Mouse (Mus musculus) ES-CJ7 (cell line): ENCODE data around the gene Sgpl1.

ENCODE experiments used
- DNase-seq: peaks from one replicate; pipeline ENCODE4 v3.0.0; 2011; ENCODE audit warnings: low read depth, low spot score

Gene Sgpl1

DNA sequence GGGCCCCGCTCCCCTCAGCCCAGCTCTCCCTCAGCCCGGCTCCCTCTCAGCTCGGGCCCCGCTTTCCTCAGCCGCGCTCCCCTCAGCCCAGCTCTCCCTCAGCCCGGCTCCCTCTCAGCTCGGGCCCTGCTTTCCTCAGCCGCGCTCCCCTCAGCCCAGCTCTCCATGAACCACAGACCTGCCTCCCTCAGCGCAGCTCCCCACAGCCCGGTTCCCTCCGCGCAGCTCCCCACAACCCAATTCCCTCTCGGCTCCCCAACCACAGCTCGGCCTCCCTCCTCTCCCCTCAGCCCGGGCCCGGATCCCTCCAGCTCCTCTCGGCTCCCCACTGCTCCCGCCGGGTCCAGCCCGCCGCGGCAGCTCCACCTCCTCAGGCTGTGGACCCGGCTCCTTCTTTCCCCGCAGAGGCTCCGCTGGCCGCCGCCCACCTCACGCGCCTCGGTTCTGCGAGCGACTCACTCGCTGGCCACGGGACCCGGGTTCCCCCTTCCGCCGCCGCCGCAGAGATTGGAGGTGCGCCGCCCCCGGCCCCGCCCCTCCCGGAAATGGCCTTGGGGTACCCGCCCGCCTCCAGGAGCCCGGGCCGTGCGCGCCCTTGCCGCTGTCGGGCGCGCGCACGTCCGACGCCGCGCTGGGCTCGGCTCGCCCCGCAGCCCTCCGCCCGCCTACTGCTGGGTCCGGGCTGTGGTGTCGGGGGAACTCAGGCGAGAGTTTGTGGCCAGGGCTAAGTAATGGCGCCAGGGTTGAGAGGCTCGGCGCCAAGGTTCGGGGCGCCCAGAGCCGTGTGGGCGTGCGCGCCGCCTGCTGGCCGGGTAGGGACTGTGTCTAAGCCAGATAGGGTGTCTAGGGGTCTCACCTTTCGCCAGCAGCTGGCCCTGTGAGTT, at the start of gene Sgpl1:
TSS of gene Sgpl1 (minus strand) at position 547 of the 884 bp plus-strand sequence.
- peak; percentile 94 for DNase-seq

DNA sequence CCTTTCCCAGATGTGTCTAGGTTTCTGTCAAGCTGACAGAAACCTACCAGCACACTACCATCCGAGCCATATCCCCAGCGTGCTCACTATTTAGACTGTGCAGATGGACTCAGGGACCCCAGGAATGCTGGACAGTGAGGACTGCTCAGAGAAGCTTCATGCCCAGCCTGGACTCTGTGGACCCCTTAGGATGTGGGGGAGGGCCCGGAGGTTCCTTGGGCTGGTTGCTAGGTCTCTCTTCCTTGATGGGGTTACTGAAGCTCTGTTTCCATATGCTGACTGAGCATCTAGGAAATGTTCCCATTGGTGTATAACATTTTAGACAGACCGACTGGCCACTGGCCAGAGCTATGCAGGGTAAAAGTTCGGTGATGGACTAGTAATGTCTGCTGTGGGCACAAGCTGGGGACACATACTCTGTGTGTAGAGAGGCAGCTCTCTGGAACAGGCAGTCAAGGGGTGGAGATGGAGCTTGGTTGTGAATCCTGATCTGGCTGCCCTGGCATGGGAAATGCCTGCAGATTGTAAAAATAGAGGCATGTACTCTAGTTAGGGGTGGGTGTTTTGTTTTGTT, 48.3 kb upstream of the Sgpl1 start:
- DNase-seq: no peak

DNA sequence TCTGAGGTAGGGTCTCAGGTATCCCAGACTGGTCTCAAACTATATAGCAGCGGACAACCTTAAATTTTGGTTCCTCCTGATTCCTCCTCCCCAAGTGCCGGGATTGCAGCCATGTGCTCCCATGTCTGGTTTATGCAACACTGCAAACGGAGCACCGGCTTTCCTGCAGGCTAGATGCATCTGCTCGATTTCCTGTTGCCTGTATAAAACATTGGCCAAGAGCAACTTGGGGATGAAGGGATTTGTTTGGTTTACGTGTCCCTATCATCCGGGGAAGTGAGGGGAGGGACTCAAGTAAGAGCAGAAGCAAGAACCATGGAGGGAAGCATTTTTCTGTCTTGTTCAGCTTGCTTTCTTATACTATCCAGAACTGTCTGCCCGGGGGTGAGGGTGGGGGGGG, 47.7 kb upstream of the Sgpl1 start:
- no peak for DNase-seq

DNA sequence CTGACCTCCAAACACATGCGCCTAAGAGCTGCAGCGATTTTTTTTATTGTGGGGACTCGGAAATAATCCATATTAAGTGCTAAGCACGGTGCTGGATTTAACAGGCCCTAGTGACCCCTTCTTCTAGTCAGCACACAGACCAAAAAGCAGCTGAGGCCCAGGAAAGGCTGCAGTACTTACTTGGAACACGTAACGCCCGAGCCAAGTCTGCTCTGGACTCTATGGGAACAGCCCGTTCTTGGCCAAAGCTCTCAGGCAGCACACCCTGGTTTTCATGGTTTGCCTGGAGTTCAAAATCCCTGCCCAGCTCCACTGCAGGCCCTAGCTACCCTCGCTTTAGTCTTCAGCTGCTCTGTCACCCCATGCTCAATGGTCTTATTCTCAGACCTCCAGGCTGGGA, 47.1 kb upstream of the Sgpl1 start:
- no peak for DNase-seq

DNA sequence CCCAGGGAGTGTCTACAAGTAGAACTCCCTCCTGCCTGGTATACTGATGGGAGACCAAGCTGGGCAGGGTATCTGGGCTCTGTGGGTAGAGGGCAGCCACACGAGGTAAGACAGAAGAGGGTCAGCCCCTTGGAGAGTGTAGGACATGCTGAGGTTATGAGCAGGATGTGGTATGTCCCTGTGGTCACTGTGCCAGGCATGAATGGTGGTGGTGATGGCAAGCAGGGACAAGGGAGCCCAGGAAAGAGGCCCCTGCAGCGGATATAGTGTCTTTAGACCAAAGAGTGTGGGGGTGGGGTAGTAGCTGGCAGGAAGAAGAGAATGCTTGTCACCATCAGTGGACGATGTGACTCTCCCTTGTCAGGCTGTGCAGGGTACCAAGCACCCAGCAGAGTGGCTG, 40.5 kb upstream of the Sgpl1 start:
- DNase-seq: no peak

DNA sequence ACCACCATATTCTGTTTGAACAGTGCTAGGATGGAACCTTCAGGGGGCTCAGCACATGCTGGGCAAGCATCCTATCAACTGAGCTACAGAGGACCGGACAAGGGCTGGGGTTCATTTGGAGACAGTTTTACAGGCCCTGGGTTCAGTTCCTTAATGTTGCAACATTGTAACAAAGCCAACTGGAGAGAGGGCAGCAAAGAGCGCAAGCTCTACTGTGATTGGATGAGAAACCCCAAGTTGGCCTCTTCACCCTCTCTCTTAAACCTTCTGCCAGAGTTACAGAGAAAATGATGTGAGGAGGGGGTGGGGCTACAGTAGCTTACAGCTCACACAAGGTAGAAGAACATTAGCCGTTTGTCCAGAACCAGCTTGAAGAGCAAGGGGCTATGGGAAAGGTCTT, 39.5 kb upstream of the Sgpl1 start:
- DNase-seq: no peak

DNA sequence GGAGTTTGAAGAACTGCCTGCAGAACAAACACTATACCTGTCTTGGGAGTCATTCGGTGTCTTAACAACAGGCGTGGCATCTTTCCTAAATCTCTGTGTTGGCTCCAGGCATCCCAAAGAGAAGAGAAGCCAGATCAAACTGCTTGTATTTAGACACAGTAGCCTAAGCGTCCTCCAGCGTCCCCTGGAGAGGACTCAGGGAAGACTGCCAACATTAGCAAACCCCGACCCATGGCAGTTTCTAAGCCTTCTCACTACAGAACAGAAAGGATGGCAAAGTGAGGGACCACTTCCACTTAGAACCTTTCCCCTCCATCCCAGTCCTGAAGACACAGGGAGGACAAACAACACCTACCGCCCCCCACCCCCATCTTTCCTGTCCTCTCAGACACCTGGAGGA, 32.4 kb upstream of the Sgpl1 start:
- no peak for DNase-seq

DNA sequence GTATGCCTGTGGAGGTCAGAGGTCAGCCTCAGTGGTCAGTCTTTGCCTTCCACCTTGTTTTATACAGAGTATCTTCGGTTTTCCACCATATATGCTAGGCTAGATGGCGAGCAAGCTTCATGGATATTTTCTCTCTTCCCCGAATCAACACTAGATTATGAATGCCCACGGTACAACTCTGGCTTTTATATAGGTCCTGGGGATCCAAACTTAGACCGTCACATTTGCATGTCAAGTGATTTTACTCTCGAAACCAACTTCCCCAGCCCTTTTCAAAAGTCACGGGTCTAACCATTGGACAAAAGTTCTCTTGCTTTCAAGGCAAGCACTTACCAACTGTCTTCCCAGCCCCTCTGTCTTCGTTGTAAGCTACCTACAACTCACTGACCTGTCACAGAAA, 31.2 kb upstream of the Sgpl1 start:
- no peak for DNase-seq

DNA sequence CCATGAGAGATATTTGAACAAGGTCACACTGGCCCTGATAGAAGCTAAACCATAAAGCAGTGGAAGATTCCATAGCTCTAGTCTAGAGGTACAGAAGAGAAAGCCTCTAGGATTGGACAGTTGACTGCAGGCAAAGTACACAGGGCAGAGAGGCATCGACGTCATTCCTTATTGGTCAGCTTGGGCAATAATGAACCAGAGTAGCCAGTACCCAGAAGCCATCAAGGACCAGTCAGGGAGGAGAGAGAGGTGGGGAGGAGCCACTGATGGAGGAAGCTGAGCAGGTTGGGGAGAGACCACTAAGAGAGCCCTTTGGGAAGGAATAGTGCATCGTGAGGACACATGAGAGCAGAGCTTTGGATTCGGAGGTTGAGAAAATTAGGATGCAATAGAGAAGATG, 30.2 kb upstream of the Sgpl1 start:
- DNase-seq: no peak

DNA sequence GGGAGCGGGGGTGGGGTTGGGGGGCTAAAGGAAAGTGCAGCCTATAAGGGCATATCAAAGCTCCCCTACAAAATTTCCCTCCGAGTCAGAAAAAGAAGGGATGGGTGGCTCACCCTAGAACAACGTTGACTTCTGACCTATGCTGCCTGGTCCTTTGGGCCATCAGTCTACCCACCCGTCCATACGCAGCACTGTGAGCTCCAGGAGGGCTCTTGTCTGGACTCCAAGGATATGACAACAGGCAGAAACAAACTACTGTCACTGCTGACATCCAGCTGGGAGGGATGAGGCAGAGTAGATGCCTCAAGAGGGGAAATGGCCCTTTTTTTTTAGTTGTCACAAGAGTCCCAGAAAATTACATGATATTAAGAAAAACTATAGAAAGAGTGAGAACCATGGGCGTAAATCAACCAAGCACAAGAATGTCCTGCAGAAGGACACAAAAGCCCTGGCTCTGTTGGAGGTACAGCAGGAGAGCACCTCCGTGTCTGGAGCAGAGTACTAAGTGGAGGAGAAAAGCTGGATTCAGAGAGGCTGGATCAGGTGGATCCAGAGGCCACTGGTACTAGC, 28.8 kb upstream of the Sgpl1 start:
- no peak for DNase-seq

DNA sequence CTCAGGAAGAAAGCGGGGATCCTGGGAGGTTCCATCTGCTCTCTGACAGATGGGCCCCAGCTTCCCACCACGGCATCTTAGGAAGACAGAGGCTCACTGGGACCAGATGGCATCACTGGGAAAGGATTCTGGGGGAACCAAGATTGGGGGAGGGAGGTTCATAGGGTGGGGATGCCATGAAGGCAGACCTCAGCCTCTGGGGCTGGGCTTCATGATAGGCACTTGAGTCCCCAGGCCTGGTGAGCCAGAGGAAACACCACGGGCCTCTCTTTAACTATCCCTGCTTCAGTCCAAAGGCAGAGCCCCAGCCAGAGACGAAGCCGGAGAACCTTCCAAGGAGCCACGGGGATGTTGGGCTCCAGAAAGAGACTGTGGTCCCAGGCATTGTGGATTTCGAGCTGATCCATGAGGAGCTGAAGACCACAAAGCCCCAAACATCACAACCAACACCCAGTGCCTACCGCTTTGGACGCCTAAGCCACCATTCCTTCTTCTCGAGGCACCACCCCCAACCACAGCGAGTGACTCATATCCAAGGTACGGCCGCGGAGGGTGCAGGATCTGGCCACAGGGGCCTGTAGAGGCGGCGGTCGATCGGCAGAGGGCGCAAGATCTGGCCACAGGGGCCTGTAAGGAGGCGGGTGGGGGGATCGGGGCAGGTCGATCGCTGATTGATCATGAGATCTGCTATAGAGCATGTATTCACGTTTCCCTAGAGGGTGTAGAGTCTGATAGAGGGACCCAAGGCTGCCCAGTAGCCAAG, 28.1 kb upstream of the Sgpl1 start:
- peak; percentile 79 for DNase-seq

DNA sequence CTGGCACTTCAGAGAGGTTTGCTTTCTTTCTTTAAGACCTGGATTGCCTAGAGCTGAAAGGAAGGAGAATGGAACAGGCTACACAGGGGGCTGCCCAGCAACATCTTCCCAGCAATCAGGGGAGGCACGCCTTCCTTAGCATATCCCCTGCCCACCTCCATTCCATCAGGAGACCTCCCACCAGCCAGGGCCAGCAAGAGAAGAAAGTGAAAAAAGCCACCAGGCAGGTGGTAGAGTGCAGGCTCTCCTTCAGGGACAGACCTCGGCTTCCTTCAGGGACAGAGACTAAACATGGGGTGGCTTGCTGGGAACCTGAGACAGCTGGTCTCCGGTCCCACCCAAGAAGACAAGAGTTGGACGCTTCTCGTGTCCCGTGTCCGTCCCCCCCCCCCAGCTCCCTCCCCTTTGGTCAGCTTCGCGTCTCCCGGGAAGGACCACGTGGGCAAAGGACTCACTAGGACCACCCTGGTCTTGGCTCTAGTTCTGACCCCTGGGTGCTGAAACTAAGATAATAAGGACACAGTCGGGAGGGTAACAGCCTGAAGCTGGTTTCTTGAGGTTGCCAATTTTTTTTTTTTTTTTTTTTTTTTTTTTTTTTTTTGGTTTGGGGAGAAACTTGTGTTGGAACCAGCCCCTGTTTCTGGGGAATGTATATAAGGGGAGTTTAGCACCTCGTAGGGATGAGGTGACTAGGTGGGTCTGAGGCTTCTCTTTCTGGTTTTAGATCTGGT, 27.4 kb upstream of the Sgpl1 start:
- no peak for DNase-seq

DNA sequence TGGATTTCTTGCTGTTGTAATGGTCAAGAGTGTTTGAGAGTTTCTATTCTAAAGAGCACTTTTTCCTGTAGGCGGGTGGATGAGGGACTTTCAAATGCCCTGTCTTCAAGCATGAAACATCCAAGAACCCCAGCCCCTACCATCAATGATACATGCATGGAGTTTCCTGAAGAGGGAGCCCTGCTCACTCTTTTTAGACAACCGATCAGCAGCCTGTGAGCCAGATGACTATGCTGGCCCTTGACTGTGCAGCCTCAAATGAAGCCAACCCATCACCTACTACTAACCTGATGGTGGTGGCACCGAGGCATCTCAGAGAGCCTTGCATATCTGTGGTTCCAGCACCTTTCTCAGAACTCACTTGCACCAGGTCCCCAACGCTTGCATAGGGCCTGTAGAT, 25.0 kb upstream of the Sgpl1 start:
- DNase-seq: peak; percentile 32

DNA sequence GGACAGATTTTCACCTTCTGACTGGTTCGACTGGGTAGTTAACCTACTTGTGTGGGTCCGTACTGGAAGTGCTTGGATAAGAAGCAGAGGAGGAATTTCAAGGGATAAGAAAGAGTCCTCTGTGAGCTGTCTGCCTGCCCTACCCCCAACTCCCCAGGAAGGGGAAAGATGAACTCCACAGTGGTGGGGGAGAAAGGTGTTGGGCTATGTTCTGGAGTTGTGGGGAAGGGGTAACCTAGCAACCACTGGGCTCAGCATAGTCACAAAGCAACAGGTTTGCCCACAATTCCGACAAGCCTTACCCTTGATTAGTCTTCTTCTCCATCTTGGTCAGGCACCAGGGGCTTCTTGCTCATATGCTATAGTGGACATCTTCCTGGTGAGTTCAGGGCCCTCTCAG, 24.2 kb upstream of the Sgpl1 start, which contains the start of gene Tbata:
TSS of gene Tbata (plus strand) at position 301 of the 400 bp plus-strand sequence.
- no peak for DNase-seq

DNA sequence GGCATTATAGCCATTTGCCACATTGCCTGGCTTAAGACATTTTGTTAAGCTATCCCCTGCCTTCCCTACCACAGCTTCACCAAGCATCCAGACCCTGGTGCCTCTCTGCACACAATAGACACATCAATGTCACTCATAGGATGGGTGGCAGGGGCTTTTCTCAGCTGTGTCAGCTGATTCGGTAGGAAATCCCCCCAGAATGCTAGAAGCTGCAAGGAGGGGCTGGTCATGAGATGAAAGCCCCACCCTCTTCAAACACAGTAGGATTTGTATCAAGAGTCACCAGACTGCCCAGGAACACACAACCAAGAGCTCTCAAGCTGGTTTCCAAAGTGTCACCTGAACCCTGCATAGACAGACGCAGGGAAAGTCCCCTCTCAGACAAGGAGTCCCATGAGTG, 20.9 kb upstream of the Sgpl1 start:
- DNase-seq: no peak

DNA sequence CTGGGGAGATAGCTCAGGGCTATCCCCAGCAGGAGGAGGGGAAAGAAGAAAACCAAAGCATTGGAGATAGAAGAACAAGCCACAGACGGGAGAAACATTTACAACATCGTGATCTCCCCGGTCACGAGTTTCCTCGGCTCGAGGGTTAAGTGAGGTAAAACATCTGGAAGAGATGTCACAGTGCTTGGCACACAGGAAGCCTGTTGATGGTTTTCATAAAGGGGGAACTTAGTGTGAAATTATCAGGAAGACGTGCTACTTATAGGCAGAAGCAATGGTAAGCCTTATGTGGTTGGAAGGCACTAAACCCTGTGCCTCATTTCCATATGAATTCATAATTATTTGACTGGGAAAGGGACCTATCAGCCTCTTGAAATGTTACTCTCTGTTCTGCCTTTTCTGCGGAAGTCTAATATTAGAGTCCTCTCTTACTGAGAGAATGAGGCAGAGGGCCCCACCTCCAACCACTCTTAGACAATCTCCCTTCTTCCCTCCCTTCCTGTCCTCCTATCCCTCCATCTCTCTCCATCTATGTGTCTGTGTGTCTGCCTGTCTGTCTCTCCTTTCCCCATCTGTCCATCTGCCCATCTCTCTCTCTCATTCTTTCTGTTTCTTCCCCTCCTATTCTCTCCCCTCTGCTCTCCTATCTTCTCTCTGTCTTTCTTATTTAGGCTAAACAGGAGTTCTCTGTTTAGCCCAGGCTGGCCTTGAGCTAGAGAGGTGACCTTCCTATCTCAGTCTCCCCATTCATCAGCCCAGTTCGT, 20.0 kb upstream of the Sgpl1 start:
- DNase-seq: no peak

DNA sequence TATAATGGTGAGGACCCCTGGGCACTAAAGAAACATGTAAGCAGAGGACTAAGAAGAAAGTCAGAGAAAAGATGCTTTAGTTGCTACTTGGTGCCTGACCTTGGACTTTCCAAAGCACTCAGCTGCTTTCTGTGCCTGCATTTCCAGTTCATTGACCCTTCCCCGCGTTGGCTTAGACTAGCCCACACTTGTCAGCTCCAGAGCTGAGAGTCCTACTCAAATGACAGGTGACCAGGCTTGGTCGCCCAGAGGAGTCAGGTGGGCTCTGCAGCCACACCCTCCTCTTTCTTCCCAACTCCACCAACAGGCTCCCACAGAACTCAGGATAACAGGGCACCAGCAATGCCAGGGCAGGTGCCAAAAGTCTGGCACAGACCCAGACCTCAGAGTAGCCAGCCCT, 14.9 kb upstream of the Sgpl1 start:
- DNase-seq: no peak

DNA sequence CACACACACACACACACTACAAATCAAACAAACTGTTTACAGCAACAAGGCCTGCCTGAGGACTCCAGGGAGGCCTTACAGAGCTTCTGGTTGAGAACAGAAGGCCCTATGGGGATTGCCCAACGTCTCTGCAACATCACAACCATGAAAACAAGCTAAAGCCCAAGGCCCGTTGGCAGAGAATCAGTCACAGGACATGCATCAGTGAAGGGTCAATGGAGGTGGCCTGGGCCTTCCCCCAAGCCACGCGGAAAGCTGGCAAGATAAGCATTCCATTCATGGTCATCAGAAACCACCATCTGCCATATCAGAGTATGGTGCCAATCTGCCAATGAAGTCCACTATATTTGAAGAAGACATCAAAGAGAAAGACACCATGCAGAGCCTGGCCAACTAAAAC, 13.2 kb upstream of the Sgpl1 start:
- no peak for DNase-seq

DNA sequence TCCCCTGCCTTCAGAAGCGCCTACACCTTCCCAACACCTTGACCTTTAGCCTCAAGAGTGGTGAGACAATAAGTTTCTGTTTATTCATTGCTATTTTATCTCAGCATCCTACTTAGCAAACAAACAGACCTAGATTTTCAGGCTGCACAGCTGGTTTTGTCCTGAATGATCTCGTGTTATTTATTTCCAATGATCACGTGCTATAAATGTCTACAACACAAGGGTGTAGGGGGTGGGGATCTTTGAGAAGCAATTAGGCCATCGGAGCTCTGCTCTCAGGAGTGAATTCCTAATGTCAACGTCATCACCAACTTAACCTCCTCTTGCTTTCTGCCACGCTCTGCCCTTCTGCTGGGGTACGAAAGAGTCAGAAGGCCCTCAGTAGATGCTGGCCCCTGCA, 12.6 kb upstream of the Sgpl1 start:
- no peak for DNase-seq

DNA sequence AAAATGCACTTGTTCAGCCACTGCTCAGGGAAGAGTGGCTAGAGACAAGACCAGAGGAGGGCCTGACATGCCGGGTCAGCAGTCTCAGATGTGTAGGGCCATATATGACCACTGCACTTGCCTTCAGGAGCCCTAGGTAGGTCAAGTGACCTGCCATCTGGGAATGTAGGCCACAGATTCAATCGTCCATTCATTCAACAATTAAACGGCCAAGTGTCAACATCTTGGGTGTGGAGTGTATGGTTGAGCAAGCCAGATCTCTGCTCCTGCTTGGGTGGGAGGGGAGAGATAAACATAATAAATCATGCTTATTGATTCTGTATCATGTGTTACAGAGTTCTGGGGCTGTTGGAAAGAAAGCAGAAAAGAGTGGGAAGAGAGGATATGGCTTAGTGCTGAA, 11.1 kb upstream of the Sgpl1 start:
- DNase-seq: no peak

DNA sequence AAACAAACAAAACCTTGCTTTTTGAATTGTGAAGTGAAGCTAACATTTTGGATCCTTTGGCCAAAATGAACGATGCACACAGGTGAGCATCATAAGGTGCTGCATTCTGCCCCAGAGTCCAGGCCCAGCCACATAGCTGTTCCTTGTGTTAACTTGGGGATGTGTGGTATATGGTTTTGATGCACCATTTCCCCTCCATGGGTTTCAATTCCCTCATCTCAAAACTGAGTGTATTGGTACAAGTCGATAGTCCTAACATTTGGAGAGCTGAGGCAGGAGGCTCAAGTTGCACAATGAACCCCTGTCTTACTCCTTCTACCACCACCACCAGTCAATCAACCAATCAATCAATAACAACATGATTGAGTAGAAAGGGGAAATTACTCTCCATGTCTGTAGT, 8.9 kb upstream of the Sgpl1 start:
- no peak for DNase-seq
